ENCODE assay signal across 24 mouse cellular contexts in genomic region chr13:107904851-107905250, GRCm38 (mm10).
"Had no signal": no experiment of that assay in that cellular context is flagged by ENCODE, and none has a peak within 500 bp of the region (broad histone marks: within the 10 kb centered on the region; RNA-seq: fewer than 3 reads in every experiment).

No protein-coding gene starts in this region.

- H3K27me3 ChIP-seq: embryonic facial prominence, embryonic 12.5 days; embryonic facial prominence, embryonic 13.5 days; embryonic facial prominence, embryonic 15.5 days; forebrain, embryonic 12.5 days; forebrain, embryonic 13.5 days; forebrain, embryonic 15.5 days had no signal

- DNase-seq: cerebellum, adult 8-10 months; cerebellum, adult 9-10 months; cerebellum, adult 9-11 months; cerebellum, postnatal 10 days; cerebellum, postnatal 14 days; cerebellum, postnatal 25 days; cerebellum, postnatal 36 days; embryo, embryonic 11 days; forebrain, postnatal 0 days; gastrocnemius, adult 2 months; gastrocnemius, postnatal 10 days; gastrocnemius, postnatal 14 days; gastrocnemius, postnatal 25 days; gastrocnemius, postnatal 36 days had no signal

- H3K4me3 ChIP-seq: embryonic facial prominence, embryonic 10.5 days; embryonic facial prominence, embryonic 12.5 days; embryonic facial prominence, embryonic 13.5 days; embryonic facial prominence, embryonic 15.5 days; erythroblast, embryonic 14.5 days; forebrain, embryonic 10.5 days; forebrain, embryonic 12.5 days; forebrain, embryonic 13.5 days; forebrain, embryonic 15.5 days; gastrocnemius, adult 2 months; heart, adult 2 months had no signal

- H3K36me3 ChIP-seq: embryonic facial prominence, embryonic 10.5 days; embryonic facial prominence, embryonic 12.5 days; embryonic facial prominence, embryonic 13.5 days; embryonic facial prominence, embryonic 15.5 days; forebrain, embryonic 10.5 days; forebrain, embryonic 12.5 days; forebrain, embryonic 15.5 days had no signal

- H3K9me3 ChIP-seq: embryonic facial prominence, embryonic 10.5 days; embryonic facial prominence, embryonic 12.5 days; embryonic facial prominence, embryonic 13.5 days; embryonic facial prominence, embryonic 15.5 days; forebrain, embryonic 10.5 days; forebrain, embryonic 12.5 days; forebrain, embryonic 13.5 days; forebrain, embryonic 15.5 days had no signal

- H3K27ac ChIP-seq: embryonic facial prominence, embryonic 10.5 days; embryonic facial prominence, embryonic 12.5 days; embryonic facial prominence, embryonic 13.5 days; embryonic facial prominence, embryonic 15.5 days; forebrain, embryonic 10.5 days; forebrain, embryonic 12.5 days; forebrain, embryonic 13.5 days; forebrain, embryonic 15.5 days; gastrocnemius, adult 2 months; heart, adult 2 months had no signal
